Mouse (Mus musculus) heart, postnatal 25 days (tissue): ENCODE data around the gene Foxo1. TPM values are rescaled to one million over a fixed set of nuclear protein-coding genes. Genes with fewer than 3 reads are reported as not detected.

ENCODE experiments used
- DNase-seq: peaks from one replicate; pipeline ENCODE4 v3.0.0; 2022; ENCODE audit warnings: low spot score
- intact Hi-C: fragments of 180-260 bp; cut with DNase I; formaldehyde crosslinking; loops from one replicate; pipeline ENCODE4 v1.15.1; 2025
- total RNA-seq, 2 experiments: library from RNA; stranded (reverse); gene quantifications; 2 replicates each; pipeline ENCODE4 v1.2.3; 2021

Gene Foxo1
- total RNA-seq, 2 experiments from 2014 or later: 11.6 to 13.2 TPM

DNA sequence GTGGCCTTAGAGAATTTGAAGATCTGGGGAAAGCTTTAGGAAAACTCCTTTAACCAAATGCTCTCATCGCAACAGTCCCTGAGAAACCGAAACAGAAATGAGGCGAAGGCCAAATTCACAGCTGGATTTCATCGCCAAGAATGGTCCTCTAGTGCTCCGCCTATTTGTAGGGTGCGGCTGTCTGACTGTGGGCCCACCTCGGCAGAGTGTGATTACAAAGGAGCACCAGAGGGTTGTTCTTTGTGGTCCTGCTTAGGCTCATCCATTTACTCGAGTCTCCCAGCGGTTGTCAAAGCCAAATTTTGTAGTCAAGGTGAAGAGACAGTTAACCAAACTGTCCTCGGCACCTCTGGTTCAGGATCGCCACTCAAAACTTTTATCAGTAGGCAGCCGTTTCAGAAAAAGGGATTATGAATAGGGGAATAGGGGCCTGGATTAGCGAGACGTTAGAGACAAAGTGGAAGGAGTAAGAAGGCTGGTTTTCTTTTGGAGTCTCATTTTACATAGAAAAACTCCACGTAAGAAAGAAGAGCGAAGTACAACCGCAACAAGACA is 1.5 kb upstream of the Foxo1 start:
- intact Hi-C loops: loop anchor here (10.0 kb wide), 1 partner anchor 258 kb away; no protein-coding TSS in a partner anchor
- DNase-seq: peak; percentile 61

DNA sequence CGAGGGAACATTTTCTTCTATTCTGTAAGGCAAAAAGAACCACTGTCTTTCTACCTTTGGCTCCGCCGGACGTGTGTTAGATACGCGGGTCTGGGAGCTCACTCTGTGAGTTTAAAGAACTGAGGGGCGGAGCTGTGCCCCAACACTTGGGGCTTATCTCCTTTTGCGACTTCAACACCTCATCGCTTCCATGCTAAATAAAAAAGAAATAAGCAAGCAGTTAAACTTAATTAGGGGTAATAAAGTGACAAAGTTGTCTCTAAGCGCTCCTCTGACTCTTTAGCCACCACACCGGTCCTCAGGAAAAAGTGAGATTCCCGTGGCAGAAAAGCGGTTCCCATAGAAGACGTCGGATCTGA is 864 bp upstream of the Foxo1 start:
- DNase-seq: no peak
- intact Hi-C loops: loop anchor here (10.0 kb wide), 1 partner anchor 258 kb away; no protein-coding TSS in a partner anchor

DNA sequence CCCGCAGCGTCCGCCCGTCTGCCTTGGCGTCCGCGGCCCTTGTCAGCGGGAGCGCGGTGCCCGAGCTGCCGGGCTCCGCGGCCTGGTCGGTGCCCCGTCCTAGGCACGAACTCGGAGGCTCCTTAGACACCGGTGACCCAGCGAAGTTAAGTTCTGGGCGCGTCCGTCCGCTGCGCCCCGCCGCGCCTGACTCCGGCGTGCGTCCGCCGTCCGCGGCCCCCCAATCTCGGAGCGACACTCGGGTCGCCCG is 276 bp downstream of the Foxo1 start:
- no peak for DNase-seq

DNA sequence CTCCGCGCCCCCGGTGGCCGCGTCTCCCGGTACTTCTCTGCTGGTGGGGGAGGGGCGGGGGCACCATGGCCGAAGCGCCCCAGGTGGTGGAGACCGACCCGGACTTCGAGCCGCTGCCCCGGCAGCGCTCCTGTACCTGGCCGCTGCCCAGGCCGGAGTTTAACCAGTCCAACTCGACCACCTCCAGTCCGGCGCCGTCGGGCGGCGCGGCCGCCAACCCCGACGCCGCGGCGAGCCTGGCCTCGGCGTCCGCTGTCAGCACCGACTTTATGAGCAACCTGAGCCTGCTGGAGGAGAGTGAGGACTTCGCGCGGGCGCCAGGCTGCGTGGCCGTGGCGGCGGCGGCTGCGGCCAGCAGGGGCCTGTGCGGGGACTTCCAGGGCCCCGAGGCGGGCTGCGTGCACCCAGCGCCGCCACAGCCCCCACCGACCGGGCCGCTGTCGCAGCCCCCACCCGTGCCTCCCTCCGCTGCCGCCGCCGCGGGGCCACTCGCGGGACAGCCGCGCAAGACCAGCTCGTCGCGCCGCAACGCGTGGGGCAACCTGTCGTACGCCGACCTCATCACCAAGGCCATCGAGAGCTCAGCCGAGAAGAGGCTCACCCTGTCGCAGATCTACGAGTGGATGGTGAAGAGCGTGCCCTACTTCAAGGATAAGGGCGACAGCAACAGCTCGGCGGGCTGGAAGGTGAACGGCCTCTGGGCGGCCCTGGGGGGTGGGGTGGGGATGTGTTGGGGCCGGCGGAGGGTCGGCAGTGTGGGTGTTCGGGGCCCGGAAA is 789 bp downstream of the Foxo1 start:
- DNase-seq: peak; percentile 35
- intact Hi-C loops: loop anchor here (2.0 to 10.0 kb wide), 2 partner anchors 132 to 256 kb away; no protein-coding TSS in a partner anchor

More for the DNA sequence above, 276 bp downstream of the Foxo1 start:
- intact Hi-C loops: loop anchor here (2.0 to 10.0 kb wide), 2 partner anchors 132 to 256 kb away; no protein-coding TSS in a partner anchor

DNA sequence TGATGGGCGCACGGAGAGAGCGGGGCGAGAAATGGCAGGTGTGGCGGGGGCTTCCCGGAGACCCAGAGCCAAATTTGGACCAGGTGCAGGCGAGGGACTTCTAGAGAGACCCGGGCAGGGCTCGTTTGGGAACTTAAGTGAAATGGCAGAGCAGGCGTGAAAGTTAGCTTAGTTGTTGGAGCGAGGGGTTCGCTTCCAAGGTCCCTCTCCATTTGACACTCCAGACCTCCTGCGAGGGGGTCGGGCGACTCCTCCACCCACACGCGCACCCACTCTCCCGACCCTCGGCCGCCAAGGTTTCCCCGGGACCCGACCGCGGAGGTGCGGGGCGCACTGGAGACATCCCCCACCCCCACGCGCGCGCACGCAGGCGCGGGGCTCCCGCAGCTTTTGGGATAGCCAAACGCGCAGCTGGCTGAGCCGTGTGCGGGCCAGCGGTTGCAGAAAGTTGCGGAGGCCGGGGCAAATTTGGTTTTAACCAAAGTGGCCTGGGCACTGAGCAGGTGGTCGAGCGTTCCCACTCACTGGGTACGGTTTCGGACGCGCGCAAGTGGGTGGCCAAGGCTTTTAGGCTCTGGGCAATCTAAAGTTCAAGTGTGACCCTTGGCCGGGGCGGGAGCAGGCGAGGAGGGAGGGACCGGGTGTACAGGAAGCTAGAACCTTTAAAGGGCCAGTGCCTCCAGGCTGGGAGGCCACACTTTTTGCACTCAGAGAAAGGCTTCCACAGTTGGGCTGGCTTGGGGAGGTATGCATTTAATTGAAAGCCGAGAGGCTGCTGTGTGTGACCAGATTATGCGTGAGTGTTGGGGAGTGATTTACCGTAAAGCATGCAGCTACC is 1.6 kb downstream of the Foxo1 start:
- peak; percentile 72 for DNase-seq
- intact Hi-C loops: loop anchor here (2.0 to 10.0 kb wide), 3 partner anchors 73 to 255 kb away; no protein-coding TSS in a partner anchor

DNA sequence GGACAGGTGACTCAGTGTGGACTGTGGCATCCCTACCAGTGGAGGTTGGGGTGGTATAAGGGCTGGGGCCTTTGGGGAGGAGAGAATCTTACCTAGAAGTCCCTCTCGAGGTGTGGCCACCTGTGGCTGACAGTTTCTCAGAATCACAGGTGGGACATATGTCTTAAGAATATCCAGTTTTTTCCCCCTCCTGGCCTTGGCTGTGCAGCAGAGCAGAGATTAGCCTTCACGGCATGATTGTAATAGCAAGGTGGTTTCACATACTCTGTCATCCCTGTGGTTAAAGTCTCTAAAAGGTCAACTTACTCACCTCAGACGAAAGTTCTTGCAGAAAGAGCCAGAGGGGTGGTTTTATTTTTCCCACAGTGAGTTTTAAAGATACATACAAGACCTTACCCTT is 2.4 kb downstream of the Foxo1 start:
- no peak for DNase-seq
- intact Hi-C loops: loop anchor here (5.0 kb wide), 1 partner anchor 72 kb away; no protein-coding TSS in a partner anchor

DNA sequence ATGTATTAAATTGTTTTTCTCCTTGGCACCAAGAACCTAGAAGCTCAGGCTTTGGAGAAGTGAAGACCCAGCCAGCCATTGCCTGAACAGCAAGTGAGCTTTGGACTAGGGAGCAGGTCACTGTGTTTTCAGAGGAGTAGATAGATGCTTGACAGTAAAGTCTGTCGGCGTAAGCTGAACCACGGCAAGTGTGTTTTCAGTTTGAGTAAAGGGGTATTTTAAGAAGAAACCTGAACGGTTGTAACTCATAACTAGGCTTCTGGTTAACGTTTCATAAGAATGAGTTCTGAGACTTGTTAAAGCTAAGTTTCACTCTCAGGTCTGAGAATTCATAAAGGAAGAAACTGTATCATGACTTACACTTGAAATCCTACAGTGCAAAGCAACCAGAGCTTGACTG is 3.2 kb downstream of the Foxo1 start:
- intact Hi-C loops: loop anchor here (1.0 to 5.0 kb wide), 2 partner anchors 20 to 71 kb away; no protein-coding TSS in a partner anchor
- no peak for DNase-seq

DNA sequence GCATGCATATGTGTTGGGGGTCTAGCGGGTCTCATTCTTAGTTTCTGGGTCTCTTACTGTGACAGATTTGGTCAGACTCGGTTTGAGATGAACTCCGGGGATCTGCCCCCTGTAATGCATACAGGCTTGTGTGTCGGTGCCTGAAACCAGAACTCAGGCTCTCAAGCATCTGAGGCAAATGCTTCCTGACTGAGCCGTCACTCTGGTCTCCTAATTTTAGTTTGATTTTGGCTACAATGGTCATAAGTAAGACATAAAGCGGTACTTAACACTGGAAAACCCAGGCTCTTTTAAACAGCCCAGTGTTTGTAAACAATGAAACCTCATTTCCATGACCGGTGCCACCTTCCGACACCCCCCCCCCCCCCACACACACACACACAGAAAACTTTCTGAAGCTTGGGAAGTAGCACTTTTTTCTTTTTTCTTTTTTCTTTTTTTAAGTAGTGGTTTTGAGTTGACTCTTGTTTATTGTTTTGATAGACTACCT is 4.3 kb downstream of the Foxo1 start:
- intact Hi-C loops: loop anchor here (5.0 kb wide), 1 partner anchor 70 kb away; no protein-coding TSS in a partner anchor
- DNase-seq: no peak

DNA sequence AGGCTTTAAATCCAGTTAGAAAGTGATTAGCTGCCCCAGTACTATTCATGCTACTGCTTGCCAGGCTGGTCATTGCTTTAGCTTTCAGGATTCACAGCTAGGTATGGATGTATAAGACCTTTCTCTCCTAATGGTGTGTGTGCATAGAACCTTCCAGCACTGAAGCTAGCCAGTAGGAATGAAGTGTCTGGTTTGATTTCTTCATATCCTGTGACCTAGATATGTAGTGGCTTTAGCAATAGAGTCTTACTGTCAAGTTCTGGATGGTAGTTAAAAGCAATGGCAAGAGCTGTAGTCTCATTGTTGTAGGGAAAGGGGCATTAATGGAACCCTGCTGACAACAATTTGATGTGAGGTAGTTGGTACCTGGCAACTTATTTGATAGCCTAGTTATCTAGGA is 6.3 kb downstream of the Foxo1 start:
- intact Hi-C loops: loop anchor here (5.0 kb wide), 1 partner anchor 68 kb away; no protein-coding TSS in a partner anchor

DNA sequence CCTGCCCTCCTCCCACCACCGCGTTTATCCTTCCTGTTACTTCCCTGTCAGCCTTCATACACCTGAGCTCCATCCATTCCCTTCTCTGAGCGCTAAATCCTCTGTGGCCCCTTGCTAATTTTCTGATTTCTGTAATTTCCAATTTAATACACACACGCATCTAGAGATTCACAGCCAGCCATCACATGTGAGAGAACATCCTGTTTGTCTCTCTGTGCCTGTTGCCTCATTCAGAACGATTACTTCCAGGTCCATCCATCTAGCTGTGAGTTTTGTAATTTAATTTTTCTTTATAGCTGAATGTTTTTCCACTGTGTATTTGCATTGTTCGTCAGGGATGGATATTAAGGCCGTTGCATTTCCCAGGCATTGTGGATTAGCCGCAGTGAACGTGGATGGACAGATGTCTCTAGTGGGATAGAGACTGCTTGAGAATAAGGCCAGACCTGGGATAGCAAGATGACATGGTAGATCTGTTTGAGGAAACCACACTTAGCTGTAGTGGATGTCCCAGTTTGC is 7.0 kb downstream of the Foxo1 start:
- intact Hi-C loops: no loop called here
- no peak for DNase-seq

More for the DNA sequence above, 6.3 kb downstream of the Foxo1 start:
- DNase-seq: no peak

DNA sequence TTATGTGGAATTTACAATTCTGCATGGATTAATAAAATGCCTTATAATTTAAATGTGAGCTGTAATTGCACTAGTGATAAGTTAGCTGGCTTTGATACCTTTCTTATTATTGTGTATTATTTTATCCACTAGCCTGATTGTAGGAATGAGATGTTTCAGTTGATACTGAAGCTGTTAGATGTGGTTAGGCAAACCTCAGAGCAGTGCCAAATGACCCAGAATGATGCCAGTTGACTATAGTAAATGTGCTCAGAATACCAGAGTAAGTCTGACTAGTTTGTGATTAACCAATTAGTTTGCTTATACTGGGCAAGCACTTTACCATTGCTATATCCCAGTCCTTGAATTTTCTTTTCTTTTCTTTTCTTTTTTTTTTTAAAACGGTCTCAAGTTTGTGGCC is 12.5 kb downstream of the Foxo1 start:
- DNase-seq: no peak
- intact Hi-C loops: no loop called here

DNA sequence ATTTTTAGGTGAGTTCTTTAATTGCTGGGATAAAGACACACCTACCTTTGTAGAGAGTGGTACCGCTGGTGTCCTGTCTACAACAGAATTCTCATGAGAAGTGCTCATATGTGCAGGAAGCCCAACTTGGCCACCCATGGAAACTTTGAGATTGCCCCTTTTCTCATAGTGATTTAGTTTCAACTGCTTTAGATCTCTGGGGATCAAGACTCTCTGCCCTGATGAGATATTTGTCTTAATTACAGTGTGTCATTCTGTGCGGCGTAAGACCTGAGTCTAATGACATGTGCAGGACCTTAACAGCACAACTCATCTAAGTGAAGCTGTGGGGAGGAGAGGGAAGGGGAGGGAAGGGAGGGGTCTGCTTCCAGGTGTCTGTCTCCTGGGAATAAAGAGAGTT is 13.7 kb downstream of the Foxo1 start:
- intact Hi-C loops: no loop called here
- DNase-seq: no peak

DNA sequence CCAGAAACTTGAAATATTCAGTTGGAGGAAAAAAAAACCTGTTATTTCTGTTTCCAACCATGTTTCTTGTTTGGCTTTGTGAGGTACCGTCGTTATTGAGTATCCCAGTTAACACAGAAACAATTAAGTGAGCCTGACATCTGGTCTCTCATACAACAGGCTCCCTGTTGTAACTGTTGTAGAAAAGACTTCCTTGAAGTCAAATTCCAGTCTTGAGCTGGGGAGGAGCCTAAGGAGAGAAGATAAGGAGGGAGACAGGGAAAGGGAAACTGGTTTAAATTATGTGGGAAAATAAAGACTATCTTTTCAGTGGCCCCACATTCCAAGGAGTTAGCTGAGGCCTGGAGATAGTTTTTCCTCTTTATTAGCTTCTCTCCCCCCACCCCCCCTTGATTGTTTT is 14.2 kb downstream of the Foxo1 start:
- no peak for DNase-seq
- intact Hi-C loops: no loop called here

DNA sequence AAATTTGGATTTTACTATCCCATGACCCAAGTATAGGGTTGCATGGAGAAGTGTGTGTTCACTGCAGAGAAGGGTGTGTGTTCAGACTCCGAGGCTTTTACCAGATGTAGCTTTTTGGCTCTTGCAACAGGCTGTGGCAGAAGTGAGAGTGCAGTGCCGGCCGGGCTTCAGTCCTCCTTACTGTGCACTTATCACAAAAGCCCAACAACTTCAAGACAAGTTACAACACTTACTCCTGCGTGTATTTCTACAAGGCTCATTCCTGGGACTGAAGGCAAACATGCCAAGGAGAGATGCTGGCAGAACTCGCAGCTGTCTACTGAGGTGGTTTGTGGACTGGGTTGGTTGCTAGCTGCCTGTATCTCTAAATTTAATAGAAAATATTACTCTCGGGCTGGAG is 15.4 kb downstream of the Foxo1 start:
- DNase-seq: no peak
- intact Hi-C loops: no loop called here

DNA sequence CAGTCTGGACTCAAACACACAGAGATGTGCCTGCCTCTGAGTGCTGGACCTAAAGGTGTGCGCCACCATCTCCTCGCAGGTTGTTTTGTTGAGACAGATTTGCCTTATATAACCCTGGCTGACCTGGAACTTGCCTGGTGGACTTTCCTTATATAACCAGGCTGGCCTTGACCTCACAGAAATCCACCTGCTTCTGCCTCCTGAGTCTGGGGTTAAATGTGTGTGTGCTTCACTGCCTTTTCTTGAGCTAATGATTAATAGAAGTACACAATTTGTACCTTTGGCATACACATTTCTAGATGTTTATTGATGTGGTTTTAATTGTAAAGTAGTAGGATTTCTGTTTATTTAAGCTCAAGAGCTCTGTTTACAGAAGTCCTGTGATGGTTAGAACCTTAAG is 22.7 kb downstream of the Foxo1 start:
- intact Hi-C loops: loop anchor here (1.0 kb wide), 1 partner anchor 20 kb away; no protein-coding TSS in a partner anchor
- DNase-seq: no peak

DNA sequence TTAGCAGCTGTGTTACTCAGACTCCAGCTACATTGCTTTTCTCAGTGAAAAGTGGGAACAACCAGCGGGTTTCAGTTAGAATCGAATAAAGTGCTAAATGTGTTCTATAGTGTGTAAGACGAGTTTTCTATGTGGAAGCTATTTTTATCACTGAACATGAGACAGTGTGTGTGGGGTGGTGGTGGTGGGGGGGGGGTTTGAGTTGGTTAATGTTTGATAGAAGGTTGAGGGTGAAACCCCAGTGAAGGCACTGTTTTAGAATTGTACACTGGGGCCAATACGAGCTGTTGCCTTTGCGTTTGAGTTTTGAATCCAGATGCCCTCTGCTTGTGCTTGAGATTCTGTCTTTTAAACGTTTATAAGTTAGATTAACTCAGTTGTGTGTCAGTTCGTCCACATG is 24.4 kb downstream of the Foxo1 start:
- intact Hi-C loops: no loop called here
- DNase-seq: no peak

DNA sequence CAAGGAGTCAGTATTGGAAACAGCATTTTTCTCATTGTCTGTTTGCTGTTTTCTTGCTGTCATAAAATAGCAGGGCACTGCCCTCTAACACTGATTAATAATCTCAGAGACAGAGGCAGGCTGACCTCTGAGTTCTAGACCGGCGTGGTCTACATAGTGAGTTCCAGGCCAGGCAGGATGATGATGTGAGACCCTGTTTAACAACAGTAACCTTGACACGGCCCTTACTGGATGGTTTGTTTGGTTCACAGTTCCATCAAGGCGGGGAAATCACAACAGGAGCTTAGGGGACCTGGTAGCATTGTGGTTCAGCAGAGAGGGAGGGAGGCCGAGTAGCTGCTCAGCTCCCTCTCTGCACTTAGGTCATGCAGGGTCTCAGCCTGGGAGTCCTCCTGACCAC is 25.8 kb downstream of the Foxo1 start:
- intact Hi-C loops: no loop called here
- no peak for DNase-seq

DNA sequence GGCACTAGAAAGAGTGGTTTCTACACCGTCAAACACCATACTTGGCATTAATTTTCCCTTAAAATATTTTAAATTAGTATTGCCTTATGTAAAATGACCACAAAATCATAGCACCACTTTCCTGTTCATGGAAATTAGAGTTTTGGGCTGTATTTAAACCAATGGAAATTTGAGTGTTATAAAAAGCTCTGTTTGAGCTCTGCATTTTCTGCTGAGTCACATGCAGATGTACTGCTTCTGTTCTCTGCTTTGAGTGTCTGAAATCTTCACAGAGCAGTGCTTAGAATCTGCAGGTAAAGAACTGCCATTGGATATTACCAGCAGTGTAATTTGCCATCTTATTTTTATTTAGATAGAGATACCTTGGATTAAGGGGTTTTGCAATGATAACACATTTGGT is 27.6 kb downstream of the Foxo1 start:
- intact Hi-C loops: no loop called here
- DNase-seq: no peak

DNA sequence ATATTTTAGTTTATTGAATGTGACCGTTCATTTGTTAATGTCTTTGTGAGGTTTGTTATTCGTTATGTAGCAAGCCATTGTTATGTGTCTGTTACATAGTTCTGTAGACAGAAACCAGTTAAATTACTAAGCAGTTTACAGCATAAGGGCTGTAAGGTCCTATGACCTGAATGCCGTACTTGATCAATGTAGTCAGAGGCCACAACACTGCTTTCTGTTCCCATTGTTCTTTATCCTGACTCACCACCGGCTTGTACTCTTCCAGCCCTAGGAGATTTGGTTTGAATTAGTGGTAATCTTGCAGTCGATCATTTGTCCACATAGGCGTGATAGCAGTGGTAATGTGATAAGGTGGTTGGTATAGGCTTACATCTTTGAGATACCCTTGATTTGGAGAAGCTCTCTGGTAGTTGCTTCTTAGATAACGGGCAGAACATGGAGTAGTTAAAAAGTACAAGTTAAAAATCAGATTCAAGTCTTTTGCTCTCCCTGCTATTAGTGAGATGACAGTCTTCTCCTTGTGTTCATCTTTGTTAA is 28.2 kb downstream of the Foxo1 start:
- intact Hi-C loops: no loop called here
- DNase-seq: no peak
